Mouse (Mus musculus): ENCODE measurements around the gene Irx3.
A peak's percentile ranks its signal among the peaks of the same experiment; 100 is the strongest.

Gene Irx3

DNA sequence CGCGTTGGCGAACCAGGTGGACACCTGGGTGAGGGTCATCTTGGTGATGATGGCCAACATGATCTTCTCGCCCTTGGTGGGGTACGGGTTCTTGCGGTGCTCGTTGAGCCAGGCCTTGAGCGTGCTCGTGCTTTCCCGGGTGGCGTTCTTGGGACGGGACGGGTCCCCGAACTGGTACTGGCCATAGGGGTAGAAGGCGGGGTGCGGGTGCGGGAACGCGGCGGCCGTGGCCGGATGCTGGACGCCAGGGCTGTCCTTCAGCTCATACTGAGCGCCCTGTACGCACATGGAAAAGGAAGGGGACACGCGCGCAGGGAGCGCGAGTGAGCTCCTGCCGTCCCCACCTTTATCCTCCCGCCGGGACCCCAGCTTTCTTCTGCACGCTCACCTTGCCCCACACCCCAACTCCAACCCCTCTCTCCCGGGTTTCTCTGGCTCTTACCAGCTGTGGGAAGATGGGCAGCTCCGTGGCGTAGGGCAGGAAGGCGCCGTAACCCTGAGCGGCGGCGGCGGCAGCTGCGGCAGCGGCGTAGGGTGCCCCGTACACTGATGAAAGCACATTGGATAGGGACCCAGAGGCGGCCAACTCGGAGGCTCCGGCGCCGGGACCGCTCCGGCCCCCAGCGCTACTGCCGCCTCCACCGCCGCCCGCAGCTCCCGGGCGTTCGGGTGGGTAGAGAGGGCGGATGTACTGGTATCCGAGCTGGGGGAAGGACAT, 1.2 kb downstream of the Irx3 start:
- DNase-seq: peak; percentile 93

DNA sequence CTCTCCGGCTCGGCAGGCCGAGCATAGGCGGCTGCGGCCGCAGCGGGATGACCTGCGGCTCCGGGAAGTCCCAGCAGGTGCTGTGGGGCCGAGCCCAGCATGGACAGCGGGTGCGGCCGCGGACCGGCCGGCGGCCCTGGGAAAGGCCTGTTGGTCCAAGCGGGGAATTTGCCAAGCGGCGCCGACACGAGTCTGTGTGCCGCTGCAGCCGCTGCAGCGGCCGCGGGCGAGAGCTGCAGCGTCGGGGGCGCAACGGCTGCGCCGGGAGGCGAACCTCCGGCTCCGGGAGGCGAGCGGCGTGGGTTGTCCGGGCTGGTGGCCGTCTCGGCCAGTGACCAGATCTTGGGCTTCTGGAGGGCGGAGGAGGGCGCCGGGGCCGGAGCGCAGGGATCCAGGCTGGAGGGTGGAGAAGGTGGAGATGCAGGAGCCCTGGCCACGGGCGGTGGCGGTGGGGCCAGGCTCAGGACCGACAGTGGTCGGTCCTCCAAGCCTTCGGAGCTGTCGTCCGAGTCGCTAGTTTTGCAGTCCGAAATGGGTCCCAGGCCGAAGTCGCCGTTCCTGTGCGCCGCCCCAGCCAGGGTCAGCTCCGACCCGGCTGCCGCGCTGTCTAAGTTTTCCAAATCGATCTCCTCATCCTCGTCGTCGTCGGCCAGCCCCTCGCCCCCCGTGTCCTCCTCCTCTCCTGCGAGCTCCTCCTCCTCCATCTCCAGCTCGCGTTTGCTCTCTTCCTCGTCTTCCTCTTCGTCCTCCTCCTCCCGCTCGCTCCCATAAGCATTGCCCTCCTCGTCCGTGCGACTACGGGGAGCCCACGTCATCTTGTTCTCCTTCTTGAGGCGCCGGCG, 2.0 kb downstream of the Irx3 start:
- DNase-seq: peak; percentile 90

DNA sequence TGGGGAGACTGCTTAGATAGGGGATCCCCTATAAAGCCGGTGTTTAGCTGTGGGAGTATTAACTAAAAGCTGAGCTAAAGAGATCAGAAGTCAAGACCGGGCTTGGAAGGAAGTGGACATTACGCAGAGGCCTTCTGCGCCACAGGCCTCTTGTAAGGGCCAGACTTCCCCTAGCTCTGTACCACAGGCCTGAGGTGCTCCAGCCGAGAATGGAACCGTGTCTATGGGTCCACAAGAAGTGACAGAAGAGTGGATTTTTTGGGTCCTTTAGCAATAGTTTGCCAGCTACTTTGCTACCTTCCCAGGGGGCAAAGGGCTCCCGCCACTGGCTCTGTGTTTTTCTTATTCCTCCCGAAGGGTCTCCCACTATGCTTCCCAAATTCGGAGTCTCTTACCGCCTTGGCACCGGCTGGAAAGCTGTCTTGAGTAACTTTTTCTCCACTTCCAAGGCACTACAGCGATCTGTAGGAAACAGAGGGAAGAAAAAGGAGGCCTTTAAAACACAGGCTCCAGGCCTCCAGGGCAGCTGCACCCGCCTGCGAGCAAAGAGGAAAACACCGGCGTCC, 2.8 kb downstream of the Irx3 start:
- DNase-seq: peak; percentile 84

DNA sequence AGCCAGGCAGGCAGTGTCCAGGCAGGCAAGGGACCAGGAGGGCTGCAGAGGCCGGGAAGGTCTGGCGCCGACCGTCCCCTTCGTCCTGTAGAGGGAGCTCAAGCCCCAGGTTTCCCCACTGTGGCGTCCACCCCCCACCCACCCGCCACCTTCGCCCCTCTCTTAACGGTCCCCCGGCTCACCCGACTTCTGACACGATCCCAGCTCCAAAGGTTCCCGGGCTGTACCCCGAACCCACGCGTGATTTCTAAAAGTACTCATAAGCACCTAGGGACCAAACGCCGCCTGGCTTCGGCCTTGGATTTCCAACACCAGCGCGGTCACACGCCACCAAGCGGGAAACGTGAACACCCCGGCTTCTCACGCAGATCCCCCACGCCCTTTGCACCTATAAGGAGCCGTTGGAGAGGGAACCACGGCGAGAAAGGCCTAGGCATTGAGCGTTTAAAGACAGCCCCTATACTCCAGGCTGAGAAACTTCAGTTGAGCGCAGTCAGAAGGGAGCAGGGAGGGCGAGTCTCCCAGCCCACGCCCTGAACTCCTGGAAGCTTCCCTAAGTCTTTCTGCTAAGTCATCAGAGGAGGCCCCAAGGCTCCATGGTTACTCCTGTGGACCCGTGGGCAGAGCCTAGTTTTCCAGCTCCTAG, 4.1 kb downstream of the Irx3 start:
- DNase-seq: peak; percentile 95

DNA sequence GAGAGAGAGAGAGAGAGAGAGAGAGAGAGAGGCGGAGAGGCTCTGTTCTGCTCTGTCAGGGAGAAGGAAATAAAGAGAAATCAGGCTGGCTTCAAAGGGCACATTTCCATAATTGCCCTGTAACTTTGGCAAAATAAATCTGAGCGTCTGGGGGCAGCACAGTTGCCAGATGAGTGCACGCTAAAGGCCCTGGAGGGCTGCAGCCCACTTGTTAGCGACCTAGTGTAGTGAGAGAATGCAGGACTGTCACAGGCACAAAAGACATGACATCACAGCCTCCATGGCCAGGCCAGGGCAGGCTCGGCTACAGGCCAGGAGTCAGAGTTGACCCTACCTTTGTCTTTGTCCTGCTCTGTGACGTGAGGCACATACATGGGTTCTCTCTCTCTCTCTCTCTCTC, 8.0 kb downstream of the Irx3 start:
- peak; percentile 52 for DNase-seq

DNA sequence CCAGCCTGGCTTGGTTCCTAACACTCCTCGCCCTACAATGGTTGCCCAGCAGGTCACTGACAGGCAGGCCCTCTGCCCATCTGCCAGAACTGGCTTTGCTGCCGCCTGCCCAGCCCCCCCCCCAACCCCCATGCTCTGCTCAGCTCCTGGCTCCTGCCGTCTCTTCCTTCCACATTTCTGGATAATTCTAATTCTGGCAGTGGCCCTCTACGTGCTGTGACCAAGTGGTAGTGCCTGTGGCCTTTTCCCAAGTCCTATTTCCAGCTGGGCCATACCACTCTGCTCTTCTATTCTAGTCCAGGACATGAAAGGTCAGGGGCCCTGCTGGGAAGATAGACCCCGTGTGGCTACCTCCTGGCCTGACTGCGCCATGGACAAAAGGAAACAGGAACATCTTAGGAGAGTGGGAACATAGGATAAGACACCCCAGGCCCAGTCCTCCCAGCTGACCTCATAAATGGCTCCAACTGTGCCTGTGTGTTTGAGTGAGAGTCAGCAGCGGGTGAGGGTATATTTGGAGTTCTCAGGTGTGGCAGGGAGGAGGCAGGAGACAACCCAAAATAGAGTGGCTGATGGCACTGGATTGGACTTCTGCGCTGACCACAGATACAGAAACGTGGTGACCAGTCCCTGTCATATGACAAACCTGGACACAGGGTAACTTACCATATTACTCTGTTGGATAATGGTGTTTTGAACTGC, 14.5 kb downstream of the Irx3 start:
- DNase-seq: peak; percentile 95

DNA sequence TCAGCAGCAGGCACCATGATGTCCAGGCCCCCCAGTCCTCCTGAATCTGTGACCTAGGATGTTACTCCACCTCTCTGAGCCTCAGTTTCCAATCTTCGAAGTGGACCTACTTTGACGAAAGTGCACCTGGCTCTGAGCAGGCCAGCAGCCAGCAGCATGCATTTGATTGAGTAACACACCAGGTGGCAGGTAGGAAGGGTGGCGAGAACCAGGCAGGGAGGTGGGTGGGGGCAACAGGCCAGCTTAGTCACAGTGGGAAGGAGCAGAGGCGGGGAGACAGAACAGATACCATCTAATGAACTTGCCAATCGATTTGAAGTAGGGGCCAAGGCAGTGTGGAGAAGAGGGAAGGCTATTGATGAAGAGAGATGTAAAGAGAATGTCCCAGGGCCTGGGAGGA, 18.9 kb downstream of the Irx3 start:
- DNase-seq: peak; percentile 80

DNA sequence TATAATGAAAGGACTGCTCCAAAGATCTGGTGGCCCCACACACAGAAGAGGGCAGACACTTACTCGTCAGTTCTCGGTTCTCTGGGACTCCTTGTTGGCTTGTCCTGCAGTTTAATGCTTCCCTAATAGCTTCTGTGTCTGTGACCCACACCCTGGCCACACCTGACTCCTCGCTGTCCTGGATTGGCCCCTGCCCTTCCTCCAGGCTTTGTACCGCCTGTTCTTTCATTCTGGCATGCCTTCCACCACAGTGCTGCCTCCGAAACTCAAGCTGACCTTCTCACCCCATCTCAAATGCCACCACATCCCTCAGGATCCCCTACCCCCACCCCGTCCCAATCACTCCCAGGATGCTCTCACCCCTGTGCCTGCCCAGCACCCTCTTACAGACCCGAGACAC, 19.7 kb downstream of the Irx3 start:
- no peak for DNase-seq

DNA sequence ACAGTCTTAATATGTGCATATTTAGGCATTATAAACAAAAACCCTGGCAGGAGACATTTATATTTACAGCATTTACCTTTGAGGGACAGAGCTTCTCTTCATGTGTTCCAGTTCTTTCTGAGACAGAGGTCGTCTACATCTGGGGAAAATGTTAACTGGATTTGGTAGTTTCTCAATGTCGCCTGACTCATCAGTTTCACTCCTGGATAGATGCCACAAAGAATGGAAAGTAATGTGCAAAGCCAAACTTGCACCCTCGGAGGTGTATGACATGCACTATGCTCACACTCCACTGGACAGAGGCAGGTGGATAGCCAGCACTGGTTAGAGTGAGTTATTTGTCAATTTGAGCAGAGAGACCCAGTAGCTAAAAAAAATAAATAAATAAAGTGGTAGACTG, 21.2 kb downstream of the Irx3 start:
- DNase-seq: no peak

DNA sequence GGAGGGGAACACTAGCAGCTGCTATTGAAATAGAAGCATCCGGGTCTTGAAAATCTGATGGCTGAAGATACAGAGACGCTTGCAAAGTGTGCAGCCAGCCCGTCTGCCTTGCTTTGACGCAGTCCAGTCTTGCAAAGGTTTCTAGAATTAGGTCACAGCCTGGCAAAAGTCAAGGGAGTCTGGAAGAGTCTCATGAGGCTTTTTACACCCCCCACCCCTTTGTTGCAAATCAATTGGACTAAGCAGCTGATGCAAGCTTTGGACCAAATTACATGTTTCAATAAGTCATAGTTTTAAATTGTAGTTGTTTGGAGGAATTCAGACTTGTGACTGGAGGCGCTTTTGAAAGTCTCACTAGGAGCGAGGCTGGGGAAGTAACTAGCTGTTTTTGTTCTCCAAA, 33.0 kb downstream of the Irx3 start:
- DNase-seq: peak; percentile 66

DNA sequence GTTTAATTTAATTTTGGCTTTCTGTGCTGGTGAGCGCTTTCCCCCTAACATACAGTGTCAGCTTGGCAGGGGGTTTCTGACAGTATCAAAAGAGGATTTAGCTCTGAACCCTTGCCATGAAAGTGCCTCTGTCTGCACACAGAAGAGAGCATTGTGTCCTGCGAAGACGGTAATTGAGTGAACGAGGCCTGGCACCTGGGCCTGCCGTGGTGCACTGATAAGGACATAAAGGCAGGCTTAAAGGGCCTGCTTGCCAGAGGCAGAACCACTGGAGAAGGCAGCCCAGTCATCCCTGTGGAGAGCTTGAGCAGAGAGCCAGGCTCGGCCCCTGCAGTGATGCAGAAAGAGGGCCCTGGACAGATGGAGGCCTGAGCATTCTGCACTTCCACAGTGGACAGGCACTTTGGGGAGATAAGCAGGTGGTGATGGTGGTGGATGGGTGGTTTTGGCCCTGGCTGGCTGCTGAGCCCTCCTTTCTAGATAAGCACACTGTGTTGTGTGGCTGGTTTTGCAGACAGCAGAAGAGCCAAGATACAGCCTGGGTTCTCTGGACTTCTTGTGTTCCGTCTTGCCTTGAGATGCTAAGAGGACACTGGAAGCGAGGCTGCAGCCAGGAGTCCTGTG, 36.3 kb downstream of the Irx3 start:
- no peak for DNase-seq

DNA sequence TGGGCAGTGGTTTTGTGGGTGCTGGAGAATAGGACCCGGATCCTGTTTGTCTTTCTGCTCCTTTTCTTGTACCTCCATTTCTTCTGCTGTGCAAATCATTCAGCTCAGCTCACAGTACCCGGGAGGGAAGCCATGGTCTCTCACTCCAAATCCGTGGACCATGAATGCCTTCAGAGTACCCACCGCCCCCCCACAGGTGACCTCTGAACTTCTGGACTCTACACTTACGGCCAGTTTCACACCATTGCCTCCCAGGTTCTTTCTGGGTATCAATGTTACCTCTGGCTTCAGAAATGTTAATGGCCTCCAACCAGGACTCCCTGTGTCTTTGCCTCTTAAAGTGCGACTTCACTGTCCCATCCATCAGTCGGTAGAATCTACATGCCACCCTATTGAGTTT, 46.3 kb downstream of the Irx3 start:
- peak; percentile 61 for DNase-seq

DNA sequence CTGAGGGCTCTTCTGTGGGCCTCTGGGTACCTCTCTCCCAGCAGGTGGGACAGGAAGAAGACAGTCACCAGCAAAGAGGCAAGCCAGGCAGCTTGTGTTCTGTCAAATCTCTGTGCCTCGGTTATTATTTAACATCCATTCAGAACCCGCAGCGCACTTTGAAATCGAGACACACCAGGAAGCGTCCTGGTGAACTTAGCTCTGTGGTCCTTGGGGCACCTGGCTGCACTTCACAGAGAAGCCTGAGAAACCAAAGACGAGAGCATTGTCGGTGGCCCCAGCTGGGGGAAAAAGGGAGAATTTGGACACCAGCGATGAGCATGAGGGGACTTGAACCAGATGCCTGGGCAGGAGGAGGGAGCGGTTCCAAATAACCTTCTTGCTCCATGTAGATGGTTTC, 46.8 kb downstream of the Irx3 start:
- DNase-seq: no peak

DNA sequence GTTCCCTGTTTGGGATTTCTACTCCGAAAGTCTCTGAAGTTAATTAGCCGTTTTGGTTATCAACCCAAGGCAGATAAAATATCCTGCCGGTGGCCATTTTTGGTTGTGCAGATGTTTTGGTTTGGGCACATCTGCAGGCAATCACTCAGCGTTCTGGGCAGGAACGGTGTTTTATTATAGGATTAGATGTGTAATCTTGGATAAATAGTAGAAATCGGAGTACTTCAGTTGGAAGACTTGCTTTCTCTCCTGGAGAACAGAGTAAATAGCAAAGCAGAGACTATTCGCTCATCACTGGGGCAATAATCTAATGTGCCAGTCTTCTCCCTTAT, 51.1 kb downstream of the Irx3 start:
- DNase-seq: no peak

DNA sequence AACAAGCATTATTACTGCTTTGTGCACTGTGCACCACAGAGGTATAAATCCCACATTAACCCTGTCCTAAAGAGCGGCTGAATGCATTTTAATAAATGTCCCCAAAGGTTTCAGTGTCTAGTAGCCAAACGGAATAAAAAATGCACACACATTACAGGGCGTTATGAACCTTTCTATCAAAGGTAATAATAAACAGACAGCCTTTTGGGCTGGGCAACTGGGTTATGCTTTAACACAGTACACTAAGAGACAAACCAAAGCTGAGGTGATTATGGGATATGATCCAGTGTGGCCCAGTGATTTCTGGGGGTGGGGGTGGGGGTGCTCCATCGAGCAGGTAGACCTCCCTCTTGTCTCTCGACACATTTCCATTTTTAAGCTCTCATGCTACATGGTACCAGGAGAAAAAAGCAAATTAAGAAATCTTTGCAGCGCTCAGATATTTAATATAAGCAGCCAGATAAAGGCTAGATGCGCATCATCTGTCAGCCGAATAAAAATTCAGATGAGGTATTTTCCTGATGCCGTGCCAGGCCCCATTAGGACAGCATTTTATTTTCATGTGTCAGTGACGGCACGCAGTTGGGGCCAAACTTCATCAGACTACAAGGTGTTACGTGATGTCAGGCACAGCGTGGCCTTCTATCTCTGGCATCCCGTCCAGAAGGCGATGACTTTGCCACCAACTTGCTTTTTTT, 51.6 kb downstream of the Irx3 start:
- peak; percentile 73 for DNase-seq

DNA sequence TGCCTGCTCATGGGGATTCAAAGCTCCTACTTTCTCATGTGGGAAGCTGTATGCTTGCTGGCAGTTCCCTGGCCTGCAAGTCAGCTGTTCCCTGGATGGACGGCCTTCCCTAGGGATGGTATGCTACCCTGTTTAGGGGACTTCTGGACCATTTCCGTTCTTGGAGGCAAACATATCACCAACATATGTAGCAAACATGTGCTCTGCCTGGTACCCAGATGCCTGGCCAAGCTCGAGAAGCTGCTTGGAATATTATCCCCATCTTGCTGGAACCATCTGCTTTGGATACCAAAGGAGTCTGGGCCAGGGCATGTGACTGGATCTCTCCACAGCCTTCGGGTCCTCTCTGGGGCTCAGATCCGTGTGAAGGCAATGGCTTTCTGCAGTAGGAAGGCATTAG, 52.5 kb downstream of the Irx3 start:
- DNase-seq: no peak

Data from heart, adult 11 months (tissue).